Mouse (Mus musculus): ENCODE data around the gene Usp15. TPM values are rescaled to one million over a fixed set of nuclear protein-coding genes. Genes with fewer than 3 reads are reported as not detected.
"Not testable (repeated sequence)": the region's sequence is repeated elsewhere in the genome, so short reads cannot be mapped to it uniquely, and the experiment has no call there.

Usp15 gene
- polyA plus RNA-seq (2016; fragmentation: Nextera tagmentation; extraction: Ambion mirVana), result 56.5 and 71.5 TPM in 2 replicates

DNA sequence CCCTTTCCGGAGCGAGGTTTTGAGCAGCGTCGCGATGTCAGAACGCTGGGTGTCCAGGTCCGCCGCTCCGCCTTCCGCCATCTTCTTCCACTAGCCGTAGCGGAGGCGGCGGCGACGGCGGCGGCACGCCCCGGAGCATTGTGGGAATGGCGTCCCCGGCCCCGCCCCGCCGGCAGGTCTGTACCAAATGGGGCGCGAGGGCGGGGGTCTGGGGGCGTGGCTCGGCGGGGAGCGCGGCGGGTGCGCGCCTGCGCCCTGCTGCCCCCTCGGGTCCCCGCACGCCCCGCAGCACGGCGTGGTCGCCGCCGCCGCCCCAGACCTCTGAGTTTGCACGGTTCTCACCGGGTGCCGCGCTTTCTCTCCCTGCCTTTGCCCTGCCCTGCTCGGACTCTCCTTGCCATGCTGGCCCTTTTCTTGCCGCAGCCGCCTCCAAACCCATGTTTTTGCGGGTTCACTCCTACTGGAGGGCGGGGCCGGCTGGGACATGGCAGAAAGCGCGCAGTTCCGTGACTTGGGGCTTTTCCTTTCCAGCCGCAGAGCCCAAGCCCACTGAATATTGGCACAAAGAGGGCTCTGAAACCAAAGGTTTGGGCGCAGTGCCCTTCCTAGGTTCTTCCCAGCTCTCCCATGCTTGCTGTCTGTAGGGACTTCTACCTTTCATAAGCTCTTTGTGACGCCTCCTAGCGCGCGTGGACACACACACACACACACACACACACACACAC, at the start of gene Usp15:
Gene Usp15, minus strand, starts transcription at position 161 of the 725 bp plus-strand sequence.
- H3K4me1 ChIP-seq (replicated peaks), result peaks cover 10% of the 10 kb centered on the region
- peak within 1 kb of the TSS; percentile 95 for H3K27ac ChIP-seq
- under 1% methylated on average over 66 of the region's 66 CpGs for WGBS
- DNase-seq (ENCODE audit: low spot score), result peak; percentile 92
- H3K9me3 ChIP-seq, result no peaks in the 10 kb centered on the region
- no peaks in the 10 kb centered on the region for H3K36me3 ChIP-seq
- no peaks in the 10 kb centered on the region for H3K27me3 ChIP-seq (ENCODE audit: insufficient read depth, poor library complexity, severe bottlenecking)
- peak within 1 kb of the TSS; percentile 95 for H3K4me3 ChIP-seq

DNA sequence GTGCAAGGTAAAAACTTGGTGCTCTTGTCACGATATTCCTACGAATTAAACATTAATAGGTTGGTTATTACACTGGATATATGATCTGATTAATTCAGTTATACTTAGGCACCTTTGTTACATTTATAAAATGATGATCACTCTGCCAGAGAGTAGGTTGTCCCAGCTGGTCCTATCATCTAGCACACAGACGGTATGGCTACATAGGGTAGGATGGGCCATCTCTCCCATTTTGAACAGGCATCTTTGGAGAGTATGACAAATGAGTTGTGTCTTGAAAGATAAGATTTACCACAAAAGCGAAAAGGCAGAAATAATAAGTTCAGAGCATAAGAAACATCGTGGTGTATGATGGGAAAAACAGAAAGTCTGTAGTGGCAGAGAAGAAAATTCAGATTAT, 32.6 kb upstream of the Usp15 start:
- no peak overlapping the region for H3K4me3 ChIP-seq
- H3K9me3 ChIP-seq, result no peaks in the 10 kb centered on the region
- H3K4me1 ChIP-seq (replicated peaks), result no peaks in the 10 kb centered on the region
- H3K27ac ChIP-seq, result no peak overlapping the region
- 89% methylated on average over 5 of the region's 5 CpGs for WGBS
- H3K36me3 ChIP-seq, result no peaks in the 10 kb centered on the region
- DNase-seq (ENCODE audit: low spot score), result no peak
- H3K27me3 ChIP-seq (ENCODE audit: insufficient read depth, poor library complexity, severe bottlenecking), result no peaks in the 10 kb centered on the region

DNA sequence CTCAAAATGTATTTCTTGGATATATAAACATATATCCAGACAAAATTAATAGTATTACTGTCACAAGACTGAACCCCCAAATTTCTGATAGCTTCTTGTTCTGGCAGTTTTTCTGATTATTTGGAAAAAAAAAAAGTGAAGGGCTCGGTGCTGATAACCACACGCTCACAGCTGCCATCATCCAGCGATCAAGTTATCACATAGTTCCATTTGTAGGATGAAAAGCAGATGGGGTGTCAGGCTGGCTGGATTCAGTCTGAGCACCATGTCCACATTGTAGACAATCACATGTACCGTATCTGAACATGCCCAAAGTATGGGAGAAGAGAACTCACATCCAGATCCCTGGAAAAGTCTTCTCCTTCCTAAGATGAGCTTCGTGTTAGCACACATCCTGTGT, 26.0 kb upstream of the Usp15 start:
- H3K4me3 ChIP-seq, result no peak overlapping the region
- WGBS, result 89% methylated on average over 5 of the region's 5 CpGs
- H3K9me3 ChIP-seq, result no peaks in the 10 kb centered on the region
- no peaks in the 10 kb centered on the region for H3K4me1 ChIP-seq (replicated peaks)
- H3K36me3 ChIP-seq, result no peaks in the 10 kb centered on the region
- H3K27ac ChIP-seq, result no peak overlapping the region
- DNase-seq (ENCODE audit: low spot score), result no peak
- no peaks in the 10 kb centered on the region for H3K27me3 ChIP-seq (ENCODE audit: insufficient read depth, poor library complexity, severe bottlenecking)

DNA sequence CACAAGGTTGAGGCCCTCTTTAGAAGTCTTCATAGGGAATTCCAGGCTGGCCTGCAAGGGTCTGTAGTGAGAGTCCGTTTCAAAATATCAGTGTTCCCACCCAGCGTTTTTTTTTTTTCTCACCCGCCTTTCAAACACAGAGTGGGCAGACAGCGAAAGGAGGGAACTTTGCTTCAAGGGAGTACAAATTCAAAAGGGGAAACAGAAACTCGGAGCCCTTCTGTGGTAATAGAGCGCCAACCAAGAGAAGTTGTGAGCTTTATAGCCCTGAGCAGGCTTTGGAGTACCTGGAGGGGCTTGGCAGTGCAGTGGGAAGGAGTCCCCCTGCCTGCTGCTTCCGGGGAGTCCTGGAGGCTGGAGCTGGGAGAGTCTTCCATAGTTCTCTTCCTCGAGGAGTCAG, 12.7 kb upstream of the Usp15 start:
- 81% methylated on average over 8 of the region's 8 CpGs for WGBS
- Histone ChIP-seq H3K27ac (no peak overlapping the region), H3K4me1 (replicated peaks) (no peaks in the 10 kb centered on the region), H3K9me3 (no peaks in the 10 kb centered on the region), H3K27me3 (ENCODE audit: insufficient read depth, poor library complexity, severe bottlenecking) (no peaks in the 10 kb centered on the region), H3K36me3 (no peaks in the 10 kb centered on the region), H3K4me3 (no peak overlapping the region)
- DNase-seq (ENCODE audit: low spot score), result no peak

DNA sequence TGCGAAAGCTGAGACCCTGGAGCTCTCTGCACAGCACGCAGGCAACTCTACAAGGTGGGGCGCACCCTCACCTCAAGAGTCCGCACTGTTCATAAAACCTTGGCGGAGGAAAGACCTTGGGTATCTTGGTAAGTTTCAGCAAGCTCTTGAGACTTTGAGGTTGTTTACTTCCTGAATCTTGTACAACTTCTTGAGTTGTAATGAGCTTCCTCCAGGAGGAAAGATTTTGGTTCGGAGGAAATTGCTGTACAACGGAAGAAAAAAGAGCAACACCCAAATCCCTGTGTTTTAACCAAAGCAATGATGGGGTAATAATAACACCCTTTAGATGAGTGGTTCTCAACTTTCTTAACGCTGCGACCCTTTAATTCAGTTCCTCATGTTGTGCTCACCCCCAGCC, 11.5 kb upstream of the Usp15 start:
- no peaks in the 10 kb centered on the region for H3K36me3 ChIP-seq
- no peaks in the 10 kb centered on the region for H3K27me3 ChIP-seq (ENCODE audit: insufficient read depth, poor library complexity, severe bottlenecking)
- WGBS, result 91% methylated on average over 9 of the region's 9 CpGs
- no peak overlapping the region for H3K27ac ChIP-seq
- H3K4me3 ChIP-seq, result no peak overlapping the region
- DNase-seq (ENCODE audit: low spot score), result no peak
- H3K4me1 ChIP-seq (replicated peaks), result no peaks in the 10 kb centered on the region
- no peaks in the 10 kb centered on the region for H3K9me3 ChIP-seq

DNA sequence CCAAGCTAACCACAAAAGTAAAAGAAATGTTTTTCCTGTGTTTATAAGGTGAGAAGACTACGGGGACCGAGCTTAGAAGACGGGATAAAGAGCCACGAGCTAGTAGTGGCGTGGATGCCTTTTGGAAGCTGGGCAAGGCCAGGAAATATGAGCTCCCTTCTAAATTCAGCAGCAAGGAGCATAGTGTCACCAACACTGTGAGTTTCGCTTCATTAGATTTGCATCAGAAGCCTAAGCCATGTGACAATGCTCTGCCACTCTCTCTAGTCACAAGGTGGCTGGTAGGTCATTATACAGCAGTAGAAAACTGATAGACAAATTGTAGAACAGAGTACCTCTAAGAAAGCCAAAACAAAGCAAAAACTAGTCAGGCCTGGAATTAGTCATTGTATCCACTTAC, 9.3 kb upstream of the Usp15 start:
- DNase-seq (ENCODE audit: low spot score), result no peak
- Histone ChIP-seq H3K4me3 (no peak overlapping the region), H3K27me3 (ENCODE audit: insufficient read depth, poor library complexity, severe bottlenecking) (no peaks in the 10 kb centered on the region), H3K4me1 (replicated peaks) (no peaks in the 10 kb centered on the region), H3K9me3 (no peaks in the 10 kb centered on the region), H3K27ac (no peak overlapping the region), H3K36me3 (no peaks in the 10 kb centered on the region)
- 87% methylated on average over 6 of the region's 6 CpGs for WGBS

DNA sequence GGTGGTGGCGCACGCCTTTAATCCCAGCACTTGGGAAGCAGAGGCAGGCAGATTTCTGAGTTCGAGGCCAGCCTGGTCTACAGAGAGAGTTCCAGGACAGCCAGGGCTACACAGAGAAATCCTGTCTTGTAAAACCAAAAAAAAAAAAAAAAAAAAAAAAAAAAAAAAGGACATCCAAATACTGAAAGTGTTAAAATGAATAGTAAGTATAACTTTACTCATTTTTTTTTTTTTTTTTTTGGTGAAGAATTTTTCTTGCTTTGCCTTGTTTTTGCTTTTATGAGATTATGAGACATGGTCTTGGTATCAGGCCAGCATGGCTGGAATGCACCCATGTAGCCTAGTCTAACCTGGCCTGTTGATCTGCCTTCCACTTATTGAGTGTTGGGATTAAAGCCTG, 8.6 kb upstream of the Usp15 start:
- H3K4me1 ChIP-seq (replicated peaks); H3K27me3 ChIP-seq (ENCODE audit: insufficient read depth, poor library complexity, severe bottlenecking); H3K4me3 ChIP-seq; H3K9me3 ChIP-seq; H3K36me3 ChIP-seq; DNase-seq (ENCODE audit: low spot score); H3K27ac ChIP-seq: not testable (repeated sequence)
- WGBS, result 96% methylated on average over 3 of the region's 3 CpGs

DNA sequence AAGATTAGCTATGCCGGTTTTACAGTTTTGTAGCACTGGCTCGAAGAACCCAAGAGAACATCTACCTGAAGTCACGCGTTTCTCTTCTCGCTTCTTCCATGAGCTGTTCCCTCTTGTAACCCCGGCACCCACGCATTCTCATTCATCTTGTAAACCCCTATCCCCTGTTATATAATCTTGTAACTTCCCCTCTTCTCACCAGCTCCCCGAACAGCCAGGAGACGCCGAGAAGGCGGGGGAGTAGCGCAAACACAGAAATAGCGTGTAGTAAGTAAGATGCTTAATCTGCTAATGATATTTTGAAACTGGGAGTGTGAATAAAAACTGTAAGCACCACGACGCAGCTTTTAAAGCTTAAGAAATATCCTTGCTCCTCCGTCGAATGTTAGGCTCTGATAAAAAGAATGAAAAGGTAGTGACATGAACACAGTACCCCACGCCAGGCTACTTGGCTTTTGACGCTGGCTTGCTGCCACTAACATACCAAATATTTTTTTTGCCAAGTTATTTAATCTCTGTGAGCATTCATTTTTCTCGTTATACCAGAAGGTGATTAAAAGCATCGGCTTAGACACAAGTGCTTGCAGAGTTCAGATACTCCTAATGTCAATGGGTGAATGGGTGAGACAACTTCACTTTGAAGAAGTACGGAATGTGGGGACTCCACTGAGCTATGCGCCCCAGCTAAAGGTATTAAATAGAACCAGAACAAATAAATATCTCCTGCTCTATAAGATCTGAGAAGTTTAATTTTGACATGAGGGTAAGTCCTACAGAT, 5.4 kb upstream of the Usp15 start:
- H3K27me3 ChIP-seq (ENCODE audit: insufficient read depth, poor library complexity, severe bottlenecking), result no peaks in the 10 kb centered on the region
- no peak for DNase-seq (ENCODE audit: low spot score)
- 91% methylated on average over 23 of the region's 23 CpGs for WGBS
- H3K4me3 ChIP-seq, result no peak overlapping the region
- H3K9me3 ChIP-seq, result no peaks in the 10 kb centered on the region
- no peak overlapping the region for H3K27ac ChIP-seq
- H3K4me1 ChIP-seq (replicated peaks), result no peaks in the 10 kb centered on the region; the same call in 1 of the 2 replicates
- H3K36me3 ChIP-seq, result no peaks in the 10 kb centered on the region

DNA sequence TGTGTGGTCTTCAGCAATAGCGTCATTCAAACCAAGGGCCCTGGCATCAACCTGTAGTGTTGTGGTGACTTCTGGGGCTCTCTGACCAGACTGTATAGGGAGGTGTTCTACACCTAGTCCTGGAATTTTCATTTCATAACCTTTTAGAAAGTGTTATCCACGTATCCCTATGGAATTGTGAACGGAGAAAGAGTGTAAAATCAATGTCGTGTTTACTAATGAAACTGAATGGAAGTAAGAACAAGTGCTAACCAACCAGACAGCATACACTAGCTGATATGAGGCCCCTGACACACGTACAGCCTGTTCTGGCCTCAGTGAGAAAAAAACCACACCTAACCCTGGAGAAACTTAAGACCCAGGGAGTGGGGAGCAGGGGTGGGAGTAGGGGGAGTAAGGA, 4.6 kb upstream of the Usp15 start:
- no peaks in the 10 kb centered on the region for H3K36me3 ChIP-seq
- no peaks in the 10 kb centered on the region for H3K9me3 ChIP-seq
- H3K27me3 ChIP-seq (ENCODE audit: insufficient read depth, poor library complexity, severe bottlenecking), result no peaks in the 10 kb centered on the region
- no peaks in the 10 kb centered on the region; the same call in 1 of the 2 replicates for H3K4me1 ChIP-seq (replicated peaks)
- no peak overlapping the region for H3K27ac ChIP-seq
- 88% methylated on average over 5 of the region's 5 CpGs for WGBS
- DNase-seq (ENCODE audit: low spot score), result no peak
- H3K4me3 ChIP-seq, result no peak overlapping the region

DNA sequence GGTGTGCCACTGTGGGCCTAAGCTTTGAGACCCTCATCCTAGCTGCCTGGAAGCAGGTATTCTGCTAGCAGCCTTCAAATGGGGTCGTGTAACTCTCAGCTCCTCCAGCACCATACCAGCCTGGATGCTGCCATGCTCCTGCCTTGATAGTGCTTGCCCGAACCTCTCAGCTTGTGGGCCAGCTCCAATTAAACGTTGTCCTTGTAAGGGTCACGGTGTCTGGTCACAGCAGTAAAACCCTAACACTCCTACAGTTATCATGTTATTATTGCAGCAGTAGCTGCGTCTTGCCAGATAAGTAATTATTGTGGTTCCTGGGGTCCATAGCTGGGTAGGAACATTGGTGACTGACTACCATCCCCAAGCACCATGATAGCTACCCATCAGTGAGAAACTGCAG, 4.2 kb upstream of the Usp15 start:
- H3K36me3 ChIP-seq, result no peaks in the 10 kb centered on the region
- H3K4me1 ChIP-seq (replicated peaks), result no peaks in the 10 kb centered on the region; the same call in 1 of the 2 replicates
- DNase-seq (ENCODE audit: low spot score), result no peak
- H3K9me3 ChIP-seq, result no peaks in the 10 kb centered on the region
- H3K27me3 ChIP-seq (ENCODE audit: insufficient read depth, poor library complexity, severe bottlenecking), result no peaks in the 10 kb centered on the region
- WGBS, result 91% methylated on average over 5 of the region's 5 CpGs
- H3K4me3 ChIP-seq, result no peak overlapping the region
- no peak overlapping the region for H3K27ac ChIP-seq

DNA sequence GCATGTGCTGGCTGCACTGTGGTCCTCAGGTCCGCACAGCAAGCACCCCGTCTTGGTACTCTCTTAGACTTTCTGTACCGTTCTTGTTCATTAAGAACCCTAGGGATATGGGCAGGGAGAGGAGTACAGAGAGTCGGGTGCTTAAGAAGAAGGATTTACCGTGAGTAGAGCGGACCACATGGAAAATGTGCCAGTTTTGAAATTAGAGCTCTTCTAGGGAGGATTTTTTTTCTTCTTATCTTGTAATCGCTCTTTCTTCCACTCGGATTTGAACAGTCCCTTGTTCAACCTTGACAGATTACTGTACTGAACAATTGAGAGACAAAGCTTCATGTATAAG, 3.5 kb upstream of the Usp15 start:
- H3K27me3 ChIP-seq (ENCODE audit: insufficient read depth, poor library complexity, severe bottlenecking), result no peaks in the 10 kb centered on the region
- H3K4me1 ChIP-seq (replicated peaks), result peaks cover 6% of the 10 kb centered on the region
- H3K4me3 ChIP-seq, result no peak overlapping the region
- no peaks in the 10 kb centered on the region for H3K36me3 ChIP-seq
- no peaks in the 10 kb centered on the region for H3K9me3 ChIP-seq
- DNase-seq (ENCODE audit: low spot score), result no peak
- no peak overlapping the region for H3K27ac ChIP-seq
- 90% methylated on average over 8 of the region's 8 CpGs for WGBS

DNA sequence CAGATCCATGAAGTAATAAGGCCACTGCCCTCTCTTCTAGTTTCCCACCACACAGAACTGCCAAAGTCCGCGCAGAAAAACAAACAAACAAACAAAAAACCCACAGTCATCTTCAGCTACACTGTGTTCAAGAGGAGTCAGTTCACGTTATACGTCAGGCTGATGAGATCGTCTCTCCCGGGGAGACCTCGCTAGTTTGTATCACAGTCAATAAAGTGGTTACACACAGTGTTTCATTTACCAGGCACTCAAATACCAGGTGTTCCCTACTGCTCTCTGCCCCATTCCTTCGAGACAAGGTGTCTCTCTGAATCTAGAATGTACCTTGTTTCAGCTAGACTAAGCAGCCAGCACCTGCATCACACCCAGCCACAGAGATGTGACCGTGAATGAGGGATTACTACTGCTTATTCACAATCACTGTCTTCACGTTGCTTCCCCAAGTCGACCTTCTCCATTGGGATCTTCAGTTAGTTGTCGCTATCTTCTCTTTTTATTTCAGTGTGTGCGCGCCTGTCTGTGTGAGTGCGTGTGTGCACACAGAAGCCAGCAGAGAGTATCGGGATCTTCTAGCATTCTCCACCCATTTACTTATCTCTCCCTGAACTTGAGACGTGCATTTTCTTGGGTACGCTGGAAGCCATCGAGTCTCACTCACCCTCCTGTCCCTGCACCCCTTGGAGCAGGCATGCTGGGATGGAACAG, 3.0 kb upstream of the Usp15 start:
- no peaks in the 10 kb centered on the region for H3K36me3 ChIP-seq
- H3K27ac ChIP-seq, result no peak overlapping the region
- no peaks in the 10 kb centered on the region for H3K27me3 ChIP-seq (ENCODE audit: insufficient read depth, poor library complexity, severe bottlenecking)
- no peaks in the 10 kb centered on the region for H3K9me3 ChIP-seq
- H3K4me3 ChIP-seq, result no peak overlapping the region
- peaks cover 10% of the 10 kb centered on the region for H3K4me1 ChIP-seq (replicated peaks)
- 84% methylated on average over 19 of the region's 19 CpGs for WGBS
- no peak for DNase-seq (ENCODE audit: low spot score)

DNA sequence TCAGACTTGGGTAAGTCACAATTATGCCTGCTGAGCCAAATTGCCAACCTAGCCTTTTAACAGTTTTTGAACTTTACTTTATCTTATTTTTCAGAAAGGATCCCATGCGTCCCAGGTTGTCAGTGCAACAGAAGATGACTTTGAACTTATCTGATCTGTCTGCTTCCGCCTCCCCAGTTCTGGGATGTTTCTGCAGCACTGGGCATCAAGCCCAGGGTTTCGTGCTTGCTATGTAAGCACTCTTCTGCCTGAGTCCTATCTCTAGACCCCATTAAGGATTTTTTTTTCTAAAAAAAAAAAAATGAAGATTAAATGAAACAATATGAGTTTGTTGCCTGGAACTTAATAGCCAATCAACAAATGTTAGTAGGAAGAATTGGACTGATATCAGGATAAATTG, 2.3 kb upstream of the Usp15 start:
- 90% methylated on average over 3 of the region's 3 CpGs for WGBS
- Histone ChIP-seq H3K36me3 (no peaks in the 10 kb centered on the region), H3K4me1 (replicated peaks) (peaks cover 10% of the 10 kb centered on the region)

More for the DNA sequence above, 2.3 kb upstream of the Usp15 start:
- H3K27me3 ChIP-seq (ENCODE audit: insufficient read depth, poor library complexity, severe bottlenecking), result no peaks in the 10 kb centered on the region
- no peak overlapping the region for H3K27ac ChIP-seq
- no peaks in the 10 kb centered on the region for H3K9me3 ChIP-seq
- no peak overlapping the region for H3K4me3 ChIP-seq
- DNase-seq (ENCODE audit: low spot score), result no peak

Measured in hindbrain, embryonic 10.5 days (tissue).